Comparison of ENCODE assay signal across 18 mouse cellular contexts in the genomic region with DNA sequence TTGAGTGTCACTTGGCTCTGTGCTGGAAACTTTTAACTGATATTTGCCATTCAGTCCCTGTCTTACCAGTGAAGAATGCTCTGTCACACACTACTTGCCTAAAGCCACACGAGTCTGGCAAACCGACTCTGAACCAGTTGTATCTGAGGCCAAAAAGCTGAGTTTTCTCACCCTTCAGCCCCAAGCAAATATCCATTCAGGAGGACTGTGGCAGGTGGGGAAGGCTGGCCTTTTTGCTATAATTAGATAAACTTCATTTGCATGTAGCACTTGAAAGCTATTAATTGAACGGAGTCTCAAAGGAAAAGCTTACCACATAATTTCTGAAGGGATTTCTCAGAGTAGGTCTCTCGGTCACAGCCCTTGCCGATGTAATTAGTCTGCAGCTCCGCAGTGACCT.
DNase-seq lines count a peak whose midpoint lies in the region; ATAC-seq and TF ChIP-seq lines count a peak whose summit lies in the region.
"Had no signal": no experiment of that assay in that cellular context is flagged by ENCODE, and none has a peak within 500 bp of the region (broad histone marks: within the 10 kb centered on the region; RNA-seq: fewer than 3 reads in every experiment).

No protein-coding gene starts in this region.

- H3K27ac ChIP-seq in forebrain, embryonic 14.5 days (ENCODE audit: low read depth, low read length): no peak overlapping the region
- no peak overlapping the region for H3K27ac ChIP-seq in forebrain, postnatal 0 days (ENCODE audit: low read depth, low read length)
- H3K27ac ChIP-seq in midbrain, embryonic 14.5 days (replicated peaks; ENCODE audit: low read depth, low read length): 0 out of 2 replicates have a peak overlapping the region, but pooled peaks have one; percentile 3
- H3K27ac ChIP-seq in midbrain, embryonic 15.5 days: no peak overlapping the region
- H3K27ac ChIP-seq in forebrain, embryonic 16.5 days (ENCODE audit: low read length): no peak overlapping the region
- H3K27ac ChIP-seq: embryonic facial prominence, embryonic 15.5 days; gastrocnemius, adult 2 months; intestine, embryonic 15.5 days had no signal

- no peak for TF ChIP-seq POLR2A in brain, embryonic 14.5 days (IDR thresholded peaks at IDR 0.05; ENCODE audit: borderline replicate concordance, extremely low read depth, insufficient read depth, insufficient read length, poor library complexity, severe bottlenecking)

- no peak overlapping the region for H3K9ac ChIP-seq in forebrain, embryonic 14.5 days (ENCODE audit: low read length)
- H3K9ac ChIP-seq in forebrain, postnatal 0 days: no peak overlapping the region
- H3K9ac ChIP-seq in midbrain, embryonic 14.5 days (replicated peaks; ENCODE audit: low read length): no peak overlapping the region
- H3K9ac ChIP-seq in midbrain, embryonic 15.5 days: no peak overlapping the region
- H3K9ac ChIP-seq in forebrain, embryonic 16.5 days (replicated peaks; ENCODE audit: low read depth, low read length): no peak overlapping the region
- H3K9ac ChIP-seq: embryonic facial prominence, embryonic 15.5 days; heart, embryonic 12.5 days; intestine, embryonic 15.5 days had no signal

- no peaks in the 10 kb centered on the region for H3K27me3 ChIP-seq in forebrain, embryonic 14.5 days (replicated peaks; ENCODE audit: control insufficient read depth, insufficient read depth, low read length)
- H3K27me3 ChIP-seq in forebrain, postnatal 0 days (ENCODE audit: insufficient read depth, low read length): no peaks in the 10 kb centered on the region
- no peaks in the 10 kb centered on the region for H3K27me3 ChIP-seq in midbrain, embryonic 14.5 days (ENCODE audit: control insufficient read depth, insufficient read depth, low read length)
- no peaks in the 10 kb centered on the region for H3K27me3 ChIP-seq in midbrain, embryonic 15.5 days (replicated peaks)
- H3K27me3 ChIP-seq in forebrain, embryonic 16.5 days (replicated peaks; ENCODE audit: control insufficient read depth, insufficient read depth, low read length): no peaks in the 10 kb centered on the region
- H3K27me3 ChIP-seq: embryonic facial prominence, embryonic 15.5 days; intestine, embryonic 15.5 days had no signal

- H3K36me3 ChIP-seq in forebrain, embryonic 14.5 days (ENCODE audit: control insufficient read depth, insufficient read depth, low read length): no peaks in the 10 kb centered on the region
- no peaks in the 10 kb centered on the region for H3K36me3 ChIP-seq in forebrain, postnatal 0 days (ENCODE audit: insufficient read depth)
- H3K36me3 ChIP-seq in midbrain, embryonic 14.5 days (ENCODE audit: control insufficient read depth, insufficient read depth, low read length): no peaks in the 10 kb centered on the region
- no peaks in the 10 kb centered on the region for H3K36me3 ChIP-seq in midbrain, embryonic 15.5 days (replicated peaks)
- no peaks in the 10 kb centered on the region for H3K36me3 ChIP-seq in forebrain, embryonic 16.5 days (ENCODE audit: control insufficient read depth, insufficient read depth)
- H3K36me3 ChIP-seq: embryonic facial prominence, embryonic 15.5 days; heart, embryonic 12.5 days; intestine, embryonic 15.5 days had no signal

- no peak overlapping the region for H3K4me2 ChIP-seq in forebrain, embryonic 14.5 days (ENCODE audit: low read length)
- H3K4me2 ChIP-seq in forebrain, postnatal 0 days (ENCODE audit: low read depth): no peak overlapping the region
- H3K4me2 ChIP-seq in midbrain, embryonic 14.5 days (ENCODE audit: low read length): no peak overlapping the region
- no peak overlapping the region for H3K4me2 ChIP-seq in midbrain, embryonic 15.5 days
- no peak overlapping the region for H3K4me2 ChIP-seq in forebrain, embryonic 16.5 days (ENCODE audit: low read length)
- H3K4me2 ChIP-seq: embryonic facial prominence, embryonic 15.5 days; heart, embryonic 12.5 days; intestine, embryonic 15.5 days had no signal

- H3K9me3 ChIP-seq in forebrain, embryonic 14.5 days (replicated peaks; ENCODE audit: control insufficient read depth, low read length): no peaks in the 10 kb centered on the region
- no peaks in the 10 kb centered on the region for H3K9me3 ChIP-seq in forebrain, postnatal 0 days (ENCODE audit: low read length)
- H3K9me3 ChIP-seq in midbrain, embryonic 14.5 days (ENCODE audit: control insufficient read depth, low read length): no peaks in the 10 kb centered on the region
- no peaks in the 10 kb centered on the region for H3K9me3 ChIP-seq in midbrain, embryonic 15.5 days
- H3K9me3 ChIP-seq in forebrain, embryonic 16.5 days (ENCODE audit: control insufficient read depth, low read length): no peaks in the 10 kb centered on the region
- H3K9me3 ChIP-seq: embryonic facial prominence, embryonic 15.5 days; heart, embryonic 12.5 days; intestine, embryonic 15.5 days had no signal

- ATAC-seq in forebrain, embryonic 14.5 days: peak; percentile 72
- no peak for ATAC-seq in forebrain, postnatal 0 days
- ATAC-seq in midbrain, embryonic 14.5 days (ENCODE audit: low FRiP score, low TSS enrichment): no peak
- ATAC-seq in midbrain, embryonic 15.5 days (replicated peaks): no peak
- ATAC-seq in forebrain, embryonic 16.5 days: peak; percentile 76
- ATAC-seq: intestine, embryonic 15.5 days had no signal

- 24% methylated on average over 6 of the region's 6 CpGs for WGBS in forebrain, embryonic 14.5 days
- 30% methylated on average over 6 of the region's 6 CpGs for WGBS in forebrain, postnatal 0 days
- WGBS in midbrain, embryonic 14.5 days: 58% methylated on average over 6 of the region's 6 CpGs
- WGBS in midbrain, embryonic 15.5 days: 50% methylated on average over 6 of the region's 6 CpGs
- 17% methylated on average over 6 of the region's 6 CpGs for WGBS in forebrain, embryonic 16.5 days

- no peak overlapping the region for H3K4me3 ChIP-seq in forebrain, embryonic 14.5 days (ENCODE audit: low read depth, low read length)
- H3K4me3 ChIP-seq in forebrain, postnatal 0 days (ENCODE audit: low read depth, low read length): no peak overlapping the region
- H3K4me3 ChIP-seq in midbrain, embryonic 14.5 days (replicated peaks; ENCODE audit: low read depth, low read length): no peak overlapping the region
- H3K4me3 ChIP-seq in midbrain, embryonic 15.5 days: no peak overlapping the region
- no peak overlapping the region for H3K4me3 ChIP-seq in forebrain, embryonic 16.5 days (replicated peaks; ENCODE audit: low read length)
- H3K4me3 ChIP-seq: embryonic facial prominence, embryonic 15.5 days; erythroblast, embryonic 14.5 days; gastrocnemius, adult 2 months; heart, embryonic 12.5 days; intestine, embryonic 15.5 days had no signal

- peak; percentile 58 for DNase-seq in forebrain, embryonic 14.5 days (ENCODE audit: low spot score)
- no peak for DNase-seq in forebrain, postnatal 0 days
- no peak for DNase-seq in midbrain, embryonic 14.5 days
- DNase-seq in brain, embryonic 14.5 days (ENCODE audit: low read depth): peak; percentile 77
- no peak for DNase-seq in embryo, embryonic 11 days
- DNase-seq: adrenal gland, adult 2 months; adrenal gland, postnatal 36 days; cerebellum, adult 11-12 months; cerebellum, postnatal 10 days; gastrocnemius, adult 2 months; gastrocnemius, postnatal 25 days; kidney, adult 18-20 months had no signal

- no peak for TF ChIP-seq CTCF in forebrain, postnatal 0 days (IDR thresholded peaks at IDR 0.05; ENCODE audit: low read depth)
- no peak for TF ChIP-seq CTCF in brain, embryonic 14.5 days (IDR thresholded peaks at IDR 0.05; ENCODE audit: borderline replicate concordance, extremely low read depth, insufficient read depth, insufficient read length)

- 0 out of 2 replicates have a peak, but pooled peaks cover 4% of the 10 kb centered on the region for H3K4me1 ChIP-seq in forebrain, embryonic 14.5 days (ENCODE audit: control insufficient read depth, insufficient read depth, low read length)
- 0 out of 2 replicates have a peak, but pooled peaks cover 4% of the 10 kb centered on the region for H3K4me1 ChIP-seq in forebrain, postnatal 0 days (ENCODE audit: insufficient read depth)
- H3K4me1 ChIP-seq in midbrain, embryonic 14.5 days (ENCODE audit: control insufficient read depth, insufficient read depth, low read length): peaks cover 3% of the 10 kb centered on the region
- 0 out of 2 replicates have a peak, but pooled peaks cover 3% of the 10 kb centered on the region for H3K4me1 ChIP-seq in midbrain, embryonic 15.5 days
- peaks cover 6% of the 10 kb centered on the region; the same call in 1 of the 2 replicates for H3K4me1 ChIP-seq in forebrain, embryonic 16.5 days (replicated peaks; ENCODE audit: control insufficient read depth, insufficient read depth, low read length)
- H3K4me1 ChIP-seq: embryonic facial prominence, embryonic 15.5 days; intestine, embryonic 15.5 days had no signal

Comparison
In these comparisons a context has a peak if more than half of its experiments do, and no peak if none do; other contexts are left out.
1. ATAC-seq: peak in forebrain, embryonic 14.5 days (single experiment) and forebrain, embryonic 16.5 days (single experiment); none in forebrain, postnatal 0 days (single experiment), midbrain, embryonic 14.5 days (single experiment) and midbrain, embryonic 15.5 days (single experiment).
2. DNase-seq: peak in forebrain, embryonic 14.5 days (single experiment) and brain, embryonic 14.5 days (single experiment); none in forebrain, postnatal 0 days (single experiment), midbrain, embryonic 14.5 days (single experiment) and embryo, embryonic 11 days (single experiment).